Mouse (Mus musculus) thymus, postnatal 36 days (tissue): ENCODE data around the gene Cul3.
"Not testable (repeated sequence)": the region's sequence is repeated elsewhere in the genome, so short reads cannot be mapped to it uniquely, and the experiment has no call there.

Source experiments
- DNase-seq, 2 experiments: peaks; one replicate each; pipeline ENCODE4 v3.0.0; 2022; ENCODE audit warnings: mixed read lengths in 2 of 2

The Cul3 gene

GRCm38 (mm10) chr1:80340436-80341376, at the start of gene Cul3:
Gene Cul3, minus strand, starts transcription at chr1:80340480.
- DNase-seq = peak; percentile 98 to 99

GRCm38 (mm10) chr1:80389518-80389917, 49.2 kb upstream of the Cul3 start:
- DNase-seq = peak; percentile 19 to 36

DNA sequence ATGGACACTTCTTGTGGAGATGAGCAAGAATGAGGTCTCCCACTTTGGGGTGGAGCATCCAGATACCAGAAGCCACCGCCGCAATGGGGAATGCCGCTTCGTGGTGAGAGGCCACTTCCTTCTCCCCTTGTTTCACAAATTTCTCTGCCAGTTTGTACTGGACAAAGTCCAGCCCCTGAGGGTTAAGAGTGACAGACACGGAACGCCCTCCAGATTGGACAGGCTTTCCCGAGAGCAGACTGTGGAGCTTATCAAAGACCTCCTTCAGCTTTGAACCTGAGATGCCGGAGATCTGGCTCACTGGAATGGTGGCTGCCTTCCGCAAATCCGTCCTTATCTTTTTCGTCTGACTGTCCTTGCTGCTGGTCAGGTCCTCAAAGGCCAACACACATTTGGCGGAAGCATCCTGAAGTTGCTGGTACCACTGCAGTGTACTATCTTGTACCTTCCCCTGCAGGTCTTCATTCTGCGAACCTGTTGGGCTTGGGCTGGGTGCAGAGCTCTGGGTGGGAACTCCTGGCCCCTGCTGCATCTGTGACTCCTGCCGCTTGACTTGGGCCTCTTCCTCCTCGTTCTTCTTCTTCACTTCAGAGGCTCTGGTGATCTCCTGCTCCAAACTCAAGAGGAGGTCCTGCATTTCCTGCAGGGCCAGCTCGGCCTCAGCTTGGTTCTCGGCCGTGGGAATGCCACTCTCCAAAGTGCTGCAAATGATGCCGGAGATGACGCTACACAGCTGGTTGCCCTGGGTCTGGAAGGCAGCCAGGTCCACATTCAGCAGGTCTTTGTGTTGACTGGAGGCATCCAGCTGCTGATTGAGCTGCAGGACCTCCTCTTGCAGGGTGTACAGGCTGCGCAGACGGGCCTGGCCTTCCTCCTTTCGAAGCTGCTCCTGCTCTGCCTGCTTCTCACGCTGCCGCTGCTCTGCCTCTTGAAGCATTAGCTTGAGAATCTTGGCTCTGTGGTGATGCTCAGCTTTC, 43.6 kb upstream of the Cul3 start:
- DNase-seq = peak; percentile 29 to 40

DNA sequence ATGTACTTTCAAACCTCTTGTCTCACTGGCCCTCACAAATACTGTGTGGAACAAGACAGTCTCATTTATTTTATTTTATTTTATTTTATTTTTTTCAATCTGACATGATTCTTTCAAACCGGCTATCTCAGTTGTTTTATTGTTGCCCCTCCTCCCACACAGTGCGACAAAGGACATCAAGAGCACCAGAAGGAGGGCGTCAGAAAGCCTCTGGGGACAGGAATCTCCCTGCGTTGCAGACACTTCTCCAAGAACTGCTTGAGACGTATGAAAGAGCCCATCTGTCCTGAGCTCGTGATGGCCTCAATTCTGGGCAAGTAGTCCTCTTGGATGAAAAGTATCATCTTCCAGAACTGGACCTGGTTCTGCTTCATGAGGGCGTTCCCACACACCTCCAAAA, 42.6 kb upstream of the Cul3 start:
- DNase-seq = no peak

DNA sequence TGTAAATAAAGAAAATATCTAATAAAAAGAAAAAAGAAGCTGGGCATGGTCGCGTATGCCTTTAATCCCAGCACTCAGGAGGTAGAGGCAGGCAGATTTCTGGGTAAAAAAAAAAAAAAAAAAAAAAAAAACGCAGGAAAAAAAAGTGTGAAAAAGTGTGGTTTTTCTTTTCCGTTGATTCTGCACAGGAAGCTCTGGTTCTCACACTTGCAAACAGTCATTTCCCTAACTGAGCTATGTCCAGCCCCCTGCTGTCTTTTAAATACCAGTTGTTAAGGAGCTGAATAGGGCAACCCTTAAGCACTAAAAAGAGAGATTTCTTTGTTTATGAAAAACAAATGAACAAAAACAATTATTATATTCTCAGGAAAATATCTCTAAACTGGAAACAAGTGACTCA, 41.0 kb upstream of the Cul3 start:
- no peak for DNase-seq

DNA sequence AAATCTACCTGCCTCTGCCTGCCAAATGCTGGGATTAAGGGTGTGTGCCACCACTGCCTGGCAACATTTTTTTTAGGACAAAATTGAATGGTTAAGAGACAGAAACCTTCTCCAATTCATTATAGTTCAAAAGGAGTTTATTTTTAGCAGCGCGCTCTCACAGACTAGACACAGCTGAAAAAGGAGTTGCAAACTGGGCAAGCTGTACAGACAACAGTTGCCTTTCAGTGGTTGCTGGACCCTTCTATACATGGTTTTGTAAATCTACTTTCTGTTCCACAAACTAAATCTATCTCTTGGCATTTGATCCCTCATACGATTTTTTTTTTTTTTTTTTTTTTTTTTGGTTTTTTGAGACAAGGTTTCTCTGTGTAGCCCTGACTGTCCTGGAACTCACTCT, 31.7 kb upstream of the Cul3 start:
- DNase-seq = no peak

GRCm38 (mm10) chr1:80371189-80371889, 31.1 kb upstream of the Cul3 start:
- no peak for DNase-seq

DNA sequence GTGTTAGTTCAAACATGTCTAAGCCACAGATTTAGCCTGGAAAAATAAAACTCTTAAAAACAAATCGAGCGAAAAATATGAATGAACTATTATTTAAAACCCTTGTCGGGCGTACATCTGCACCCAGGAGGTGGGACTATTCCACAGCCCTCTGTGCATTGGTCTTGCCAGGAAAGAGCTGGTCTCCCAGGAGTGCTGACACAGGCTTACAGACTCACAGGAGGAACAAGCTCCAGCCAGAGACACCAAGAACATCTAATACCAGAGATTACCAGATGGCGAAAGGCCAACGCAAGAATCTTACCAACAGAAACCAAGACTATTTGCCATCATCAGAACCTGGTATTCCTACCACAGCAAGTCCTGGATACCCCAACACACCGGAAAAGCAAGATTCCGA, 23.2 kb upstream of the Cul3 start:
- DNase-seq = no peak

DNA sequence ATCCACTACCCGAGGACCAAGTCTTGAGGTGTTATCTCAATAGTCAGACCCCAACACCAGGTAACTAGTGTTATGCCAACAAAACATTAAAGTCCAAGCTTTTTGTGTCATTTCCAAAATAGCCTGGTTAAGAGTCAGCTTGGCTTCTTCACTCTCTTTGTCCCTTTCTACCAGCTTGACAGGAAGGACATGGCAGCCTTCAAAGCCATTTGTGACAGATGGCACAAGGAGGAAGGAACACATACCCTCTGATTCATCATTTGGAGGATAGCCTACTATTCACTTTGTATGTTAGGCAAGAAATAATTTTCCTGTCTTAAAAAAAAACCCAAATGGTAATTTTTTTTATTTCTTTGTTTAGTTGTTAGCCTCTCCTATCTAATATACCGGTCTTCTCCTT, 22.7 kb upstream of the Cul3 start:
- DNase-seq = no peak

DNA sequence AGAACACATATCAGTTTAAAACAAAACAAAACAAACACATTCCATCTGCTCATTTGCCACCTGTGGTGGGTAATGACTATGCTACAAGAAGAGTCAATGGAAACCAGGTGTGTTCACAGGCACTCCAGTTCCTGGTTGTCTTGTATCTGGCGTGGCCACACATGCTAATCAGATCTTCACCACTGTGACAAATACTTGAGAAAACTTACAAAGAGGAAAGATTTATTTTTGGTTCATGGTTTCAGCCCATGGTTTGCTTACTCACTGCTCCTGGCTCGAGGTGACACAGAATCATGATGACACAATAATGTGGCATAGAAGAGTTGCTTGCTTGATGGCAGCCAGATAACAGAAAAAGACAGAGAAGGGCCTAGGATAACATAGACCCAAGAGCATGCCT, 22.1 kb upstream of the Cul3 start:
- no peak for DNase-seq

- DNase-seq = not testable (repeated sequence)
These were observed 21.5 kb upstream of the Cul3 start for GRCm38 (mm10) chr1:80361771-80362170.

DNA sequence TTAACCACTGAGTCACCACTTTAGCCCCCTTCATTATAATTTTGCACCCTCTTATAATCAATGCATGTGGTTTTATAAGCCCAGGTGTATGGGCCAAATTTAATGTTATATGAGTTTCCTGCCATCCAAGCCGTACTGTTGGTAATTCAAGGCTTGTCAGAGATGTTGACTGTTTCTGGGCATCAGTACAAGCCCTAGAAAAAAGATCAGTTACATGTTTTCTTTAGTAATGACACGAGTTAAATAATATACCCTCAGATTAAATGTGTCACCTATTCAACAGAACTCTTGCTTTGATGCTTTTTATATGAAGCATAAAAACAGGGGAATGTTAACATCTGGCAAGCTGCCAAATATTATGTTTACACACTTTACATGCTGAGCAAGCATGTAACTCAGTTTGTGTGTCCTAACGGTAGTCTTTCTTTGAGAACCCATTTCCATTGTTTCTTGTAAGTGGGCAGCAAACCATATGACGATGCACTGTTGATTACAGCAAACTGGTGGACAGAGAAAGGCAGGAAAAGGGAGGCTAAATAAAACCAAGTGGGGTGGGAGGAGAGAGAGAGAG, 19.8 kb upstream of the Cul3 start:
- DNase-seq = no peak

DNA sequence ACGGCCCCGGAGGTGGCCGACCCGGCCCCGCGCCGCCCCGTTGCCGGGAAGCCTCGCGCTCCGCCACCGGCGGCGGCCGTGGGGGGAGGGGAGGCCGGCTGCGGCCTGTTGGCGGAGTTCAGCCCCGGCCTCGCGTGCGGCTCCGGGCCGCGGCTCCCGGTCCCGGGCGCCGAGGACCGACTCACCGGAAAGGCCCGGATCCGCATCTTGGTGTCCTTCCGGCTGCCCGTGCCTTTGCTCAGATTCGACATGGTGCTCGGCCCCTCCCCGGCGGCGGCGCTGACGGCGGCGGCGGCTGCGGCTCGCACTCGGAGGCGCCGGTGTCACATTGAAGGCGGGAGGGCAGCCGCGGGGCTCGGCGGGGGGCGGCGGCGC, 232 bp downstream of the Cul3 start:
- DNase-seq = peak; percentile 66 to 82

- no peak for DNase-seq
These were observed 757 bp downstream of the Cul3 start for GRCm38 (mm10) chr1:80339425-80340021.

GRCm38 (mm10) chr1:80338398-80338797, 1.9 kb downstream of the Cul3 start:
- DNase-seq = no peak

DNA sequence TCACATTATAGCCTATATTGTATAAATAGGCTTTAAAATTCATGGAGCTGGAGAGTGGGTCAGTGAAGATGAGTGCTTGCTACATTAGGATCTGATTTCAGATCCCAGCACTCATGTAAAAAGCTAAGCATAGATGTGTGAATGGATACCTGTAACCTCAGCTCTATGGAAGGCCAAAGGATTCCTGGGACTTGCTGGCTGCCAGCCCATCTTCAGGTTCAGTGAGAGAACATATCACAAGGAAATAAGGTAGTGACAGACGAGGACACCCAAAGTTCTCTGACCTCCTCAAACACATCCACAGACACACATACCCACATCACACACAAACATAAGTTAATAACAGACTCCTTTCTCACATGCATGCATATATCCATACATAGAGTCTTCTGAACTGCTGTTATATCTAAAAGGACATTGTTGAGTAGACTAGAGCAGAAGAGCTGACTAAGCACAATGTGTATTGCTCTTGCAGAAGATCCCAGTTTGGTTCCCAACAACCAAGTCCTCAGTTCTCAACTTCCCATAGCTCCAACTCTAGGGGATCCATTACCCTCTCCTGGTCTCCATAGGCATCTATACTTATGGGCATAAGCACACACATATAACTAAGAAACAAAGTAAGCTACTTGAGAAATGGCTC, 4.4 kb downstream of the Cul3 start:
- no peak for DNase-seq

DNA sequence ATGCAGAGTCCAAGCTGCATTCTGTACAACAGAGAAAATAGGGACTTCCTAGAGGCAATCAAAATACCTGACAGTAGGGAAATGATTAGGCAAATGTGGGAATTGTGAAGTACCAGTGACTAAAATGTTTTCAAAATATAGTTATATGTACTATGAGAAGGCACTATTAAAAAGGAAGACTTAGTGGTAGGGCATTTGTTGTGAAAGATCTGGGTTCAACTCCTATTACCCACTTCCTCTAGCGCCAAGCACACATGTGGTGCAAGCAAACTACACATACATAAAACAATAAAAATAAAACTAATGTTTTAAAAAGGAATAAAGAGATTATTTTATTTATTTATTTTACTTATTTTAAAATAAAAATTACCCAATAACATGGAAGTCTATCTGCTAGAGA, 5.2 kb downstream of the Cul3 start:
- DNase-seq = no peak

DNA sequence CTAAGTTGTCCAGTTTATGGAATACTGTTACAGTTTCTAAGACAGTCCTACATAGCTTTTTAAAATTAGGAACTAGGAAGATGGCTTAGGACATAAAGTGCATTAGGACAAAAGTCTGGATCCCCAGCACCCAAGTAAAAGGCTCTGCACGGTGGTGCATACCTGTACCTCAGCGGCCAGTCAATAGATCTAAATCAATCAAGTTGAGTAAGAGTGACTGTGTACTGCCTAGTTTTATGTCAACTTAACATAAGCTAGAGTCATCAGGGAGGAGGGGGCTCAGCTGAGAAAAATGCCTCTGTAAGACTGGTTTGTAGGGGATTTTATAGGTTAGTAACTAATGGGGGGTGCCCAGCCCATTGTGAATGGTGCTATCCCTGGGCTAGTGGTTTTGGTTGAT, 9.3 kb downstream of the Cul3 start:
- DNase-seq = no peak

DNA sequence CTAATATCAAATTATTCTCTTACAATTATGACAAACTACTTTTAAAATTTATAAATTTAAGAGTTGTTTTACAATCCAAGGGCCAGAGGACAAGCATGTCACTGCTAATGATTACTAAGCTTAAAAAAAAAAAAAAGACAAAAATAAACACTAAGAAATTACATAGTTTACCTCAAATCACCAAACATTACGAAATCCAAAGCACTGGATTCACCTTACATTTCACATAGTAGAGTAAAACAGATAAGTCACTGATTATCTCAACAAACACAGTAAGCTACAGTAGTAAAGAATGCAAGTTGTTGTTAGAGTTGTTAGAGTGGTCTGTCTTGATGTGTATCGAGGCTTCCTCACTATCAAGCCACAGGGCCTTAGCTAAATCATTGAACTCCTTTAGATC, 14.5 kb downstream of the Cul3 start:
- DNase-seq = no peak

- no peak for DNase-seq
These were observed 15.9 kb downstream of the Cul3 start for GRCm38 (mm10) chr1:80324370-80324769.

- no peak for DNase-seq
These were observed 24.7 kb downstream of the Cul3 start for GRCm38 (mm10) chr1:80315533-80316045.
